Mouse (Mus musculus): ENCODE measurements around the gene Ulk4. TPM values are rescaled to one million over a fixed set of nuclear protein-coding genes. Genes with fewer than 3 reads are reported as not detected.

Gene Ulk4
- polyA plus RNA-seq, 1 experiment from 2014 or later = 65.5 TPM

GRCm38 (mm10) chr9:121161818-121162565, 115.0 kb downstream of the Ulk4 start:
- H3K4me3 ChIP-seq (ENCODE audit: low read depth, low read length) = no peak overlapping the region
- 87% methylated on average over 12 of the region's 12 CpGs for WGBS
- no peak for ATAC-seq (ENCODE audit: low read depth)
- H3K27me3 ChIP-seq (ENCODE audit: control insufficient read depth, insufficient read depth, low read length) = no peaks in the 10 kb centered on the region
- H3K9me3 ChIP-seq (ENCODE audit: control insufficient read depth, low read length) = no peaks in the 10 kb centered on the region
- H3K4me2 ChIP-seq (ENCODE audit: low read depth, low read length) = no peak overlapping the region
- no peaks in the 10 kb centered on the region for H3K4me1 ChIP-seq (ENCODE audit: control insufficient read depth, insufficient read depth, low read length)
- H3K36me3 ChIP-seq (ENCODE audit: control insufficient read depth, insufficient read depth, low read length) = no peaks in the 10 kb centered on the region
- H3K27ac ChIP-seq (ENCODE audit: low read depth, low read length) = no peak overlapping the region
- no peak overlapping the region for H3K9ac ChIP-seq (replicated peaks; ENCODE audit: low read depth, low read length)

- H3K9ac ChIP-seq (replicated peaks; ENCODE audit: low read depth, low read length) = no peak overlapping the region
- no peaks in the 10 kb centered on the region for H3K36me3 ChIP-seq (ENCODE audit: control insufficient read depth, insufficient read depth, low read length)
- ATAC-seq (ENCODE audit: low read depth) = no peak
- WGBS = 75% methylated on average over 9 of the region's 9 CpGs
- no peak overlapping the region for H3K4me3 ChIP-seq (ENCODE audit: low read depth, low read length)
- no peak overlapping the region for H3K4me2 ChIP-seq (ENCODE audit: low read depth, low read length)
- no peaks in the 10 kb centered on the region for H3K4me1 ChIP-seq (ENCODE audit: control insufficient read depth, insufficient read depth, low read length)
- no peak overlapping the region for H3K27ac ChIP-seq (ENCODE audit: low read depth, low read length)
- H3K9me3 ChIP-seq (ENCODE audit: control insufficient read depth, low read length) = no peaks in the 10 kb centered on the region
- no peaks in the 10 kb centered on the region for H3K27me3 ChIP-seq (ENCODE audit: control insufficient read depth, insufficient read depth, low read length)
These were observed 120.7 kb downstream of the Ulk4 start for GRCm38 (mm10) chr9:121156253-121156831.

GRCm38 (mm10) chr9:121153276-121153675, 123.7 kb downstream of the Ulk4 start:
- Histone ChIP-seq H3K4me2 (ENCODE audit: low read depth, low read length) (no peak overlapping the region), H3K27me3 (ENCODE audit: control insufficient read depth, insufficient read depth, low read length) (no peaks in the 10 kb centered on the region), H3K27ac (ENCODE audit: low read depth, low read length) (no peak overlapping the region), H3K4me3 (ENCODE audit: low read depth, low read length) (no peak overlapping the region), H3K9me3 (ENCODE audit: control insufficient read depth, low read length) (no peaks in the 10 kb centered on the region), H3K9ac (replicated peaks; ENCODE audit: low read depth, low read length) (no peak overlapping the region), H3K36me3 (ENCODE audit: control insufficient read depth, insufficient read depth, low read length) (no peaks in the 10 kb centered on the region), H3K4me1 (ENCODE audit: control insufficient read depth, insufficient read depth, low read length) (no peaks in the 10 kb centered on the region)
- WGBS = 85% methylated on average over 5 of the region's 5 CpGs
- ATAC-seq (ENCODE audit: low read depth) = no peak

- Histone ChIP-seq H3K36me3 (ENCODE audit: control insufficient read depth, insufficient read depth, low read length) (no peaks in the 10 kb centered on the region), H3K4me1 (ENCODE audit: control insufficient read depth, insufficient read depth, low read length) (no peaks in the 10 kb centered on the region), H3K9ac (replicated peaks; ENCODE audit: low read depth, low read length) (no peak overlapping the region), H3K4me3 (ENCODE audit: low read depth, low read length) (no peak overlapping the region), H3K4me2 (ENCODE audit: low read depth, low read length) (no peak overlapping the region), H3K27ac (ENCODE audit: low read depth, low read length) (no peak overlapping the region), H3K27me3 (ENCODE audit: control insufficient read depth, insufficient read depth, low read length) (no peaks in the 10 kb centered on the region), H3K9me3 (ENCODE audit: control insufficient read depth, low read length) (no peaks in the 10 kb centered on the region)
- WGBS = 43% methylated on average over 3 of the region's 3 CpGs
- no peak for ATAC-seq (ENCODE audit: low read depth)
These were observed 128.4 kb downstream of the Ulk4 start for GRCm38 (mm10) chr9:121148602-121149001.

GRCm38 (mm10) chr9:121143208-121143607, 133.8 kb downstream of the Ulk4 start:
- no peak overlapping the region for H3K4me2 ChIP-seq (ENCODE audit: low read depth, low read length)
- no peak for ATAC-seq (ENCODE audit: low read depth)
- no peak overlapping the region for H3K27ac ChIP-seq (ENCODE audit: low read depth, low read length)
- no peaks in the 10 kb centered on the region for H3K36me3 ChIP-seq (ENCODE audit: control insufficient read depth, insufficient read depth, low read length)
- H3K9me3 ChIP-seq (ENCODE audit: control insufficient read depth, low read length) = no peaks in the 10 kb centered on the region
- no peak overlapping the region for H3K4me3 ChIP-seq (ENCODE audit: low read depth, low read length)
- H3K9ac ChIP-seq (replicated peaks; ENCODE audit: low read depth, low read length) = no peak overlapping the region
- H3K27me3 ChIP-seq (ENCODE audit: control insufficient read depth, insufficient read depth, low read length) = no peaks in the 10 kb centered on the region
- 90% methylated on average over 6 of the region's 6 CpGs for WGBS
- H3K4me1 ChIP-seq (ENCODE audit: control insufficient read depth, insufficient read depth, low read length) = no peaks in the 10 kb centered on the region

GRCm38 (mm10) chr9:121132549-121132948, 144.4 kb downstream of the Ulk4 start:
- Histone ChIP-seq H3K9ac (replicated peaks; ENCODE audit: low read depth, low read length) (no peak overlapping the region), H3K27ac (ENCODE audit: low read depth, low read length) (no peak overlapping the region), H3K9me3 (ENCODE audit: control insufficient read depth, low read length) (no peaks in the 10 kb centered on the region), H3K36me3 (ENCODE audit: control insufficient read depth, insufficient read depth, low read length) (no peaks in the 10 kb centered on the region), H3K4me2 (ENCODE audit: low read depth, low read length) (no peak overlapping the region), H3K4me1 (ENCODE audit: control insufficient read depth, insufficient read depth, low read length) (no peaks in the 10 kb centered on the region), H3K27me3 (ENCODE audit: control insufficient read depth, insufficient read depth, low read length) (no peaks in the 10 kb centered on the region), H3K4me3 (ENCODE audit: low read depth, low read length) (no peak overlapping the region)
- WGBS = 77% methylated on average over 6 of the region's 6 CpGs
- no peak for ATAC-seq (ENCODE audit: low read depth)

GRCm38 (mm10) chr9:121129533-121129932, 147.5 kb downstream of the Ulk4 start:
- Histone ChIP-seq H3K27ac (ENCODE audit: low read depth, low read length) (no peak overlapping the region), H3K9ac (replicated peaks; ENCODE audit: low read depth, low read length) (no peak overlapping the region), H3K4me2 (ENCODE audit: low read depth, low read length) (no peak overlapping the region), H3K4me1 (ENCODE audit: control insufficient read depth, insufficient read depth, low read length) (no peaks in the 10 kb centered on the region), H3K27me3 (ENCODE audit: control insufficient read depth, insufficient read depth, low read length) (no peaks in the 10 kb centered on the region), H3K4me3 (ENCODE audit: low read depth, low read length) (no peak overlapping the region), H3K36me3 (ENCODE audit: control insufficient read depth, insufficient read depth, low read length) (no peaks in the 10 kb centered on the region), H3K9me3 (ENCODE audit: control insufficient read depth, low read length) (no peaks in the 10 kb centered on the region)
- WGBS = 89% methylated on average over 2 of the region's 2 CpGs
- ATAC-seq (ENCODE audit: low read depth) = no peak

GRCm38 (mm10) chr9:121128934-121129333, 148.1 kb downstream of the Ulk4 start:
- no peak for ATAC-seq (ENCODE audit: low read depth)
- Histone ChIP-seq H3K36me3 (ENCODE audit: control insufficient read depth, insufficient read depth, low read length) (no peaks in the 10 kb centered on the region), H3K9me3 (ENCODE audit: control insufficient read depth, low read length) (no peaks in the 10 kb centered on the region), H3K27ac (ENCODE audit: low read depth, low read length) (no peak overlapping the region), H3K4me3 (ENCODE audit: low read depth, low read length) (no peak overlapping the region), H3K27me3 (ENCODE audit: control insufficient read depth, insufficient read depth, low read length) (no peaks in the 10 kb centered on the region), H3K4me2 (ENCODE audit: low read depth, low read length) (no peak overlapping the region), H3K9ac (replicated peaks; ENCODE audit: low read depth, low read length) (no peak overlapping the region), H3K4me1 (ENCODE audit: control insufficient read depth, insufficient read depth, low read length) (no peaks in the 10 kb centered on the region)
- WGBS = 89% methylated on average over 8 of the region's 8 CpGs

- peak; percentile 81 for ATAC-seq (ENCODE audit: low read depth)
- H3K4me3 ChIP-seq (ENCODE audit: low read depth, low read length) = no peak overlapping the region
- H3K36me3 ChIP-seq (ENCODE audit: control insufficient read depth, insufficient read depth, low read length) = no peaks in the 10 kb centered on the region
- no peak overlapping the region for H3K9ac ChIP-seq (replicated peaks; ENCODE audit: low read depth, low read length)
- H3K27ac ChIP-seq (ENCODE audit: low read depth, low read length) = no peak overlapping the region
- no peak overlapping the region for H3K4me2 ChIP-seq (ENCODE audit: low read depth, low read length)
- H3K9me3 ChIP-seq (ENCODE audit: control insufficient read depth, low read length) = no peaks in the 10 kb centered on the region
- no peaks in the 10 kb centered on the region for H3K27me3 ChIP-seq (ENCODE audit: control insufficient read depth, insufficient read depth, low read length)
- no peaks in the 10 kb centered on the region for H3K4me1 ChIP-seq (ENCODE audit: control insufficient read depth, insufficient read depth, low read length)
- WGBS = 37% methylated on average over 2 of the region's 2 CpGs
These were observed 150.0 kb downstream of the Ulk4 start for GRCm38 (mm10) chr9:121127025-121127424.

Measured in neural tube, embryonic 14.5 days (tissue).